Mouse (Mus musculus) retina, embryonic 14.5 days (tissue): ENCODE data around the gene Gfpt2.
"Not testable (repeated sequence)": the region's sequence is repeated elsewhere in the genome, so short reads cannot be mapped to it uniquely, and the experiment has no call there.

Experiments used
- DNase-seq: peaks from one replicate; pipeline ENCODE4 v3.0.0-alpha.2; 2015; ENCODE audit warnings: low spot score

Gfpt2 gene

GRCm38 (mm10) chr11:49794342-49795144, 565 bp downstream of the Gfpt2 start:
- DNase-seq = peak; percentile 39

- DNase-seq = no peak
Measured at GRCm38 (mm10) chr11:49798931-49799330, 5.0 kb downstream of the Gfpt2 start.

GRCm38 (mm10) chr11:49801516-49801915, 7.5 kb downstream of the Gfpt2 start:
- no peak for DNase-seq

GRCm38 (mm10) chr11:49803801-49804200, 9.8 kb downstream of the Gfpt2 start:
- DNase-seq = no peak

GRCm38 (mm10) chr11:49806218-49806617, 12.2 kb downstream of the Gfpt2 start:
- DNase-seq = no peak

- DNase-seq = no peak
Measured at GRCm38 (mm10) chr11:49808946-49809345, 15.0 kb downstream of the Gfpt2 start.

GRCm38 (mm10) chr11:49810696-49811095, 16.7 kb downstream of the Gfpt2 start:
- not testable (repeated sequence) for DNase-seq

- DNase-seq = no peak
Measured at GRCm38 (mm10) chr11:49811099-49811541, 17.1 kb downstream of the Gfpt2 start.

GRCm38 (mm10) chr11:49811879-49812278, 17.9 kb downstream of the Gfpt2 start:
- DNase-seq = no peak

- no peak for DNase-seq
Measured at GRCm38 (mm10) chr11:49818869-49819566, 25.0 kb downstream of the Gfpt2 start.

GRCm38 (mm10) chr11:49819676-49820075, 25.7 kb downstream of the Gfpt2 start:
- DNase-seq = no peak

GRCm38 (mm10) chr11:49820928-49821327, 26.9 kb downstream of the Gfpt2 start:
- no peak for DNase-seq

GRCm38 (mm10) chr11:49821546-49821945, 27.6 kb downstream of the Gfpt2 start:
- no peak for DNase-seq

- no peak for DNase-seq
Measured at GRCm38 (mm10) chr11:49822337-49822736, 28.4 kb downstream of the Gfpt2 start.

- DNase-seq = peak; percentile 77
Measured at GRCm38 (mm10) chr11:49824896-49825295, 30.9 kb downstream of the Gfpt2 start.

GRCm38 (mm10) chr11:49827243-49827642, 33.3 kb downstream of the Gfpt2 start:
- DNase-seq = no peak

- DNase-seq = no peak
Measured at GRCm38 (mm10) chr11:49829176-49829745, 35.3 kb downstream of the Gfpt2 start.

- no peak for DNase-seq
Measured at GRCm38 (mm10) chr11:49831980-49832379, 38.0 kb downstream of the Gfpt2 start.

GRCm38 (mm10) chr11:49832962-49833361, 39.0 kb downstream of the Gfpt2 start:
- DNase-seq = no peak

- DNase-seq = no peak
Measured at GRCm38 (mm10) chr11:49834248-49834647, 40.3 kb downstream of the Gfpt2 start.

- no peak for DNase-seq
Measured at GRCm38 (mm10) chr11:49835257-49835956, 41.4 kb downstream of the Gfpt2 start.

- DNase-seq = peak; percentile 10
Measured at GRCm38 (mm10) chr11:49837717-49838407, 43.9 kb downstream of the Gfpt2 start.
